Mouse (Mus musculus): Measurements from ENCODE around the gene Ap3s2.

Ap3s2 gene

DNA sequence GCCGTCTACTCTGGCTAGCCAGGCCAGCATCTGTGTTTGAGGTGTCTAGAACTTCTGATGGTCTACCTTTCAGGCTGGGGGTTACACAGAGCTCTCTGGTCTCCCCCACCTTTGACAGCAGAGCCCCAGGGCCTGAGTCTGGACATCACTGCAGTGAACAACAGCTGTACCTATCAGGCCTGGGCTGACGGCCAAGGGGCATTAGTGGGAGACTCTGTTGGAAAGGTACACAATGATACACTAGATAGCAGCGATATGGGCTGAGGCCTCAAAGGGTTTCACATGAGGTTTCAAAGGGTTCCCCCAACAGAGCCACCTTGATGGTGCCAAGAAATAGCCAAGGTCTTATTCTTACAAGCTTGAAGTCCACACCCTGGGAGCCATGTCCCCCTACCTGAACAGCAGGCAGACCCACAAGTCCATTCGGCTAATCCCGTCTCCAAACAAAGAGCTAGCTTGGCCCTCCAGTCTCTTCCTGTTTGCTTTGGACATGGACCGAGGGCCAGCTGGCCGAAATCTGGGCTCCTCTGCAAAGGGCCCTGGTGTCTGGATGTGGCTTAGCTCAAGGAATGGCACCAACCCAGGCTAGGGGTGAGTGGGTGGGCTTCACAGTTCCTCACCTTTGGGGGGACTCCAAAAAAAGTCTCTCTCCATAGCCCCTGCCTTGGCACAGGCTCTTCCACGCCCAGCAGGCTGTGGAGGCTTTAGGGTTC lies 76.2 kb downstream of the Ap3s2 start:
- DNase-seq (ENCODE audit: low spot score in 2 of 2) = no peak

DNA sequence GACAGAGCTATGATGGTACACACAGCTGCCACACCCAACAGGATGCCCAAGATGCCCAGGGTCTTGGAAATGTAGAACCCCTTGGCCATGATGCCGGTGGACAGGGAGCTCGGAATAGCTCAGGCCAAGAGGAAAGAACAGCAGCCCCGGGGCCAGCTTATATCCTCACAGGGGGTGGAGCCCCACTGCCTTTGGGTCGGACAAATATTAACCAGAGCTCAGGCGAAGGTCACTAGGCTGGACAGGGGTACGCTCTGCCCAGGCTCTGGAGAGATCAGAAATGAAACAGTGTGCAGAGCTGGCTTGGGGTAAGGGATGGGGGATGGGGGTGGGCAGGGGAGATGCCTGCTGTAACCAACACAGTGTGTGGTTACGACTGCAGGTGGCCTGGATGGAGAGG lies 78.3 kb downstream of the Ap3s2 start:
- DNase-seq (ENCODE audit: low spot score in 2 of 2) = no peak

DNA sequence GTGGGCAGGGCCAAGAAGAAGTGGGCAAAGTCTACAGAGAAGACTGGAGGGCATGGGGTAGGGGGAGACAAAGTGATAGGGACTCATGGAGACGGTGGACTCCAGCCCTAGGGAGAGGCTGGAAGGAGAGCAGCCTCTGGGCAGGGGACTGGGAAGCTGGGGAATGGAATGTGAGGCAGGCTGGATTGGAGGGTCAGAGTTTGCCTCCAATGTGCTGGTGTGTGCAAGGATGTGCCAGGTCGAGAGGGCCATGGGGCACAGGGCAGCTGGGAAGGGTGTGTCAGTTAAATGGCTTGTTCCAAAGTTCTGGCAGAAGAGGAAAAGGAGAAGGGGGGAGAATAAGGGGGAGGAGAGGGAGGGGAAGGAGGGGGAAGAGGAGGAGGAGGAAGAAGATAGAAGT lies 83.2 kb downstream of the Ap3s2 start:
- no peak for DNase-seq (ENCODE audit: low spot score in 2 of 2)

DNA sequence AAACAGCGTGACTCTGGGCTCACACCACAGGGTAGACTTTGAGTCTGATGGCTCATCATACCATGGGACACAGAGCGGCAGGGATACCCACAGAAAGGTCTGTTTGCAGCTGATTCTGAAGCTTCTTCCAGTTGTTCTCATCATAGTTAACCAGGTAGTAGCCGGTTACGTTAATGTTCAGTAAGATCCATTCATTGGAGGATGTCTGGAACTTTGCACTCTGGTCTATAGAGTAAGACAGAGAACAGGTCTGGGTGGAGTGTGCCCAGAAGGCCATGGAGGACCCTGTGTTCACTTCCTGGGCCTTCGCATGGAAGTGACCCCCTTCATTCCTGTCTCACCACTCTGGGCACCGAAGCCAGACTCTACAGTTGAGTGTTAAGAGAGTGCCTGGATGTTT lies 85.3 kb downstream of the Ap3s2 start:
- no peak for DNase-seq (ENCODE audit: low spot score in 2 of 2)

DNA sequence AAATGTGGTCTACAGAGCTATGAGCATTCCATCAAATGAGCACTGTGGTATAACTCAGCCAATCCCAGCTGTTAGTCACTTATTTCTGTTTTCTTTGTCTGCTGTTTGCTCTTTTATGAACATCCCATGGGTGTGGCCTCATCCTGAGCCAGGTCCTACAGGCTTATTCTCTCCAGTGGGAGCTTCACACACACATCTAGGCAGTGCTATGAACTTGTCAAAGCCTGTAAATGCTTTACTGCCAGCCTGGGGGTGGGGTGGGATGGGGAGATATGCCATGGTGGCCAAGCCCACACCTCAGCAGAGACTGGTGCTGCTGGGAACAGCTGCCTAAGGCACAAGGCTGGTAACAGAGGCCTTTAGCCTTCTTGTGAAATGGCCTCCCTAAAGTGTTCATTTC lies 87.5 kb downstream of the Ap3s2 start:
- DNase-seq (ENCODE audit: low spot score in 2 of 2) = no peak

DNA sequence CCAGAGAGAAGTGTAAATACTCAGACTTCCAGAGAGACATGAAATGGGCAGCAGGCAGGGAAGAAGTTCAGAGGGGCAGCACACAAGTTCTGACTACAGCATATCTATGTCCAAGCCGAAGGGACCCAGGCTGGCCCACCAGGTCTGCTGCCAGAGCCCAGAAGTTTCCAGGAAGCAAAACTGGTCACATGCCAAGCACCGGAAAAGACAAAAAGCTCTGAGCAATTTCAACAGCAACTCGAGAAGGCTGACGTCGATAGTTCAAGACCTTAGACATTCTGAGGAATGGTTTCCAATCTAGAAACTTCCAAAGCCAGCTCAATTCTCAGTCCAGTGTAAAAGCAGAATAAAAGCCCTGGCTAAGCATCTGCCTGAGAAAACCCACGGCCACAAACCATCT lies 88.9 kb downstream of the Ap3s2 start:
- DNase-seq (ENCODE audit: low spot score in 2 of 2) = no peak

DNA sequence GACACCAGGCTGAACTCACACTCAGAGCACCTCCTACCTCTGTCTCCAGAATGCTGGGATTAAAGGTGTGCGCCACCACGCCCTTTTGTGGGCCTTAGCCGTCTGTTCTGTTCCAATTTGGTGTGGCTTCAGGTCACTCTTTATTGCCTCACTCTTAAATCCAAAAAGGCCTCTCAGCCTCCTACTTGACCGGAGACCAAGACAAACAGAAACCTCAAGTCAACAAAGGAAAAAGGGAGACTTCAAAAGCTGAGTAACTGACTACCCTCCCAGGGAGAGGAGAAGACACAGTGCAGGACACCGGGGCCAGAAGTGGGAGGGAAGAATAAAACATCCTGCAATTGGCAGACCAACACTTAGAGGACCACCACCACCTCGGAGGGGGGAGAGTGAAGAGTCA lies 89.3 kb downstream of the Ap3s2 start:
- no peak for DNase-seq (ENCODE audit: low spot score in 2 of 2)

DNA sequence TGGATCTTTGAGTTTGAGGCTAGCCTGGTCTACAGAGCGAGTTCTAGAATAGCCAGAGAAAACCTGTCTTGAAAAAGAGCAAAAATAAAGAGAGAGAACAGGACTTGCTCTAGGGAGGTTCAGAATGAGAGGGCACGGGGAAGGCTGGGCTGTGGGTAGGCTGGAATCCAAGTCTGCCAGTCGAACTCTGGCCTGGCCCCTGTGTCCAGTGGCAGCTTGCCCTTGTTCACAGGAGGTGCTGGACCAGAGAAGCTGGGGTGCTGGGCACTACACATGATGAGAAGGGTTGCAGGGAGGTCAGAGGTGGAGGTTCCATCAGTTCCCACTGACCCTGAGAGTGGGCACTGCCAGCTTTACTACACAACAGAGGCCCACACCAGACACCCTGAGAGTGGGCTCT lies 92.1 kb downstream of the Ap3s2 start:
- DNase-seq (ENCODE audit: low spot score in 2 of 2) = no peak

Measured in natural killer cell, adult 2 months (primary cell).